Mouse (Mus musculus) limb, embryonic 12.5 days (tissue): ENCODE measurements at regions not wholly inside any gene's neighbourhood (a gene's known extent, or its start where the extent isn't known, plus 50 kb on each side); places are given as distances from the start of the nearest gene placed in this dataset.

ENCODE experiments used
- ATAC-seq: fragments of 200-750 bp; cut with Nextera tagmentation; 2 replicates; pipeline ENCODE4 v1.8.0; 2017; ENCODE audit warnings: low read depth, moderate TSS enrichment; ENCODE audit not compliant: insufficient number of reproducible peaks, insufficient read depth, low FRiP score, low TSS enrichment
- H3K27ac ChIP-seq: fragments of 300-500 bp; sonication (generic); 2 replicates; pipeline ENCODE4 v1.5.1; 2016; ENCODE audit warnings: mild to moderate bottlenecking, moderate library complexity
- H3K27me3 ChIP-seq: fragments of 300-500 bp; sonication (generic); 2 replicates; pipeline ENCODE4 v1.6.1; 2016; ENCODE audit warnings: mild to moderate bottlenecking, moderate library complexity
- H3K36me3 ChIP-seq: fragments of 300-500 bp; sonication (generic); 2 replicates; pipeline ENCODE4 v1.6.1; 2016; ENCODE audit warnings: mild to moderate bottlenecking, moderate library complexity
- H3K4me1 ChIP-seq: fragments of 300-500 bp; sonication (generic); replicated peaks from 2 replicates; pipeline ENCODE4 v1.6.1; 2016
- H3K4me2 ChIP-seq: fragments of 300-500 bp; sonication (generic); 2 replicates; pipeline ENCODE4 v1.6.1; 2016; ENCODE audit warnings: mild to moderate bottlenecking, moderate library complexity
- H3K4me3 ChIP-seq: fragments of 300-500 bp; sonication (generic); replicated peaks from 2 replicates; pipeline ENCODE4 v1.5.1; 2016; ENCODE audit warnings: mild to moderate bottlenecking
- H3K9ac ChIP-seq: fragments of 300-500 bp; sonication (generic); replicated peaks from 2 replicates; pipeline ENCODE4 v1.6.1; 2016; ENCODE audit warnings: mild to moderate bottlenecking, moderate library complexity
- H3K9me3 ChIP-seq: fragments of 300-500 bp; sonication (generic); 2 replicates; pipeline ENCODE4 v1.6.1; 2016; ENCODE audit warnings: mild to moderate bottlenecking, moderate library complexity
- WGBS: fragments of 180-500 bp; shearing (Covaris S2); methylation state at CpG from one replicate; pipeline ENCODE4 v1.1.7; 2016; 5-methylcytosine and 5-hydroxymethylcytosine counted together

DNA sequence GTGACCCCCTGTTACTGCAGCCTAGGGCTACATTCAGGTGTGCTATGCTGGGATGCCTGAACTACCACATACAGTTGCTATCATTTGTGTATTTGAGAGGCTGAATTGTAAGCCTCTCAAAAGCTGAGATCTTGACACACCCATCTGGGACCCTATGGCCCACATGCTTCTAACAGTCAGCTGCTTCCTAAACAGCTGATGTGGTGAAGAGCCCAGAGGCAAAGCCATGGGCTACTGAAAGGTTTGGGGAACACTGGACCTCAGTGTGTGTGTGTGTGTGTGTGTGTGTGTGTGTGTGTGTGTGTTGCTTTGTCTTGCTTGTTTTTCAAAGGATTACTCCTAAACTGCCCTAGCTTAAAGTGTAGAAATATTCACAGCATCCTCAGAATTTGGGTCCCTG, 75.0 kb downstream of the Lbh start:
- no peak for ATAC-seq
- H3K4me3 ChIP-seq: no peak overlapping the region

DNA sequence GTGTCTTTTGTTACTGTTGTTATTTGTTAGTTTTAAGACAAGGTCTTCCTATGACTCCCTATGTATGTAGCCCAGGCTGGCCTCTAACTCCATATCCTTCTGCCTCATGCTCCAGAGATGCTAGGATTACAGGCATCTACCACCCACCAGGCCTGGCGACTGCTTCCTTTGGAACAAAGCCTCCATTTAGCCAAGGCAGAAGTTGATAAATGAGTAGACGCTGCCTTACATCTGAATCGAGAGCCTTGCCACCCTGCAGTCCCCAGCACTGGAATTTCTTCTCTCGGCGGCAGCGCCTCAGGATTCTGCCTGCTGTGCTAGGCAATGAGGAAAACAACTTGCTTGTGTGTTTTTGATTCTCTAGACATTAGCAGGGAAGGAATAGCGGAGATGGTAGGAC, 75.5 kb downstream of the Lbh start:
- H3K9ac ChIP-seq: no peak overlapping the region
- H3K36me3 ChIP-seq: no peaks in the 10 kb centered on the region
- no peak overlapping the region for H3K4me2 ChIP-seq
- H3K4me3 ChIP-seq: no peak overlapping the region
- H3K27me3 ChIP-seq: no peaks in the 10 kb centered on the region
- H3K27ac ChIP-seq: no peak overlapping the region
- ATAC-seq: no peak
- WGBS: 49% methylated on average over 7 of the region's 7 CpGs
- H3K4me1 ChIP-seq: peaks cover 14% of the 10 kb centered on the region
- no peaks in the 10 kb centered on the region for H3K9me3 ChIP-seq

More for the DNA sequence above, 75.0 kb downstream of the Lbh start:
- H3K36me3 ChIP-seq: no peaks in the 10 kb centered on the region
- H3K4me2 ChIP-seq: no peak overlapping the region
- no peak overlapping the region for H3K27ac ChIP-seq
- H3K9me3 ChIP-seq: no peaks in the 10 kb centered on the region
- H3K9ac ChIP-seq: no peak overlapping the region
- peaks cover 14% of the 10 kb centered on the region for H3K4me1 ChIP-seq
- H3K27me3 ChIP-seq: no peaks in the 10 kb centered on the region

DNA sequence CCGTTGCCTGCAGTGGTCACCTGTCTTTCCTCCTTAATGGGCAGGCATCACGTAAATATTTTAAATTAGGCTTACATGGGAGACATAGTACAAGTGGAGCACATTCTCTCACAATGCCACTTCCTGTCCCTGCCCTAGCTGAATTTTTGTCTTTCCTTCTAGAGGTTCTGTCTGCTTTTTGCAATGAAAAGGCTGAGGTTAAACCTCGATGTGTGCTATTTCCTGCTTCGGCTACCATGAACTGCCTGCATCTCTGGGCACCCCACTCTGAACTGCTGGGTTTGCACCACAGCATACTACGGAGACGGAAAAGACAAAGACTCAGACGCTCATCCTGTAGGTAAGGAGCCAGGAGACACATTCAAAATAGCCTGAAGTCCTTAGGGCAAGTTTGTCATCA, 78.4 kb downstream of the Lbh start:
- Histone ChIP-seq H3K9me3 (no peaks in the 10 kb centered on the region), H3K36me3 (no peaks in the 10 kb centered on the region), H3K4me2 (no peak overlapping the region), H3K27ac (no peak overlapping the region), H3K9ac (no peak overlapping the region), H3K4me3 (no peak overlapping the region), H3K27me3 (no peaks in the 10 kb centered on the region), H3K4me1 (peaks cover 14% of the 10 kb centered on the region)
- 62% methylated on average over 7 of the region's 7 CpGs for WGBS
- ATAC-seq: no peak

DNA sequence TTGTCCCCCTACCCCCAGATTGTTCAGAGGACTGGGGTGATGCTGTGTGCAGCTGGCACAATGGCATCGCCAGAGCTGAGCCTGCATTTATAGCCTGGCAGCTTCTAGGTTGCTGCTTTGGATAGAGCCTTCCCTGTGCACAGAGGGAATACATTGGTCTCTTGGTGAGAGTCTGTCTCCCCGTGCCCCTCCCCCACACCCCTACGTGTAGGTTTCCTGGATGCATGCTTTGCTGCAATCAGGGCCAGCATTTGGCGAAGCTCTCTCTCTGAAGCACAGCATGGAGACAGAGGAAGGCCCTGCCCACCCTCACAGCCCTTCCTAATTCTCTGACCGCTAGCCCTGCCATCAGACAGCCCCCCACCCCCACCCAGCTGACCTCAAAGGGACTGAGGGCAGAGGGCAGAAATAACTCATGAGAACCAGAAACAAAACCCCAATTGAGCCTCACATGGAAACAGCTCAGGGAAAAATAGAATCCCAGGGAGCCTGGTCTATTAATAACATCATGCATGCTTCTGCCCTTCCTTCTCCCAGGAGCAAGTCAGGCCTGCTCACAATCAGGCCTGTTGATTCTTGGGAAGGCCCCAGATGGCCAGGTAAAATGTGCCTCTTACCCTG, 79.3 kb downstream of the Lbh start:
- Histone ChIP-seq H3K4me2 (no peak overlapping the region), H3K9ac (no peak overlapping the region), H3K27ac (peak overlapping the region; percentile 35; the same call in 1 of the 2 replicates), H3K36me3 (no peaks in the 10 kb centered on the region), H3K9me3 (no peaks in the 10 kb centered on the region), H3K4me3 (no peak overlapping the region), H3K27me3 (no peaks in the 10 kb centered on the region), H3K4me1 (peaks cover 14% of the 10 kb centered on the region)
- ATAC-seq: no peak
- 7% methylated on average over 5 of the region's 5 CpGs for WGBS

DNA sequence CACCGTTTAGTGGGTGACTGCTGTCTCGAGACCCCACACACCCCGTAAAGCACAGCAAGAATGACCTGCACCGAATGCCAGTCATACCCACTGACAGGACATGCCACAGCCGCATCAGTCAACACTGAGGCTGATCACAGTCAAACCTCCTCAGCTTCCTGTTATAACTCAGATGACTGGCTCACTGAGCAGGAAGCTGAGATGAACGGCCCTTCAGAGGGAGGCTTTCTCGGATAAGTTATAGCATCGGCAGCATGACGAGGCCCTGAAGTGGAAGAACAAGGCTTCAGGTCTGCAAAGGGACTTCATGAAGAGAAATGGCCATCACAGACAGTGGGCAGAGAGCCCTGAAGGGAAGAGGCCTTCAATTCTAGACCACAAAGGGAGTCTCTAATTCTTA, 87.0 kb downstream of the Lbh start:
- H3K9me3 ChIP-seq: no peaks in the 10 kb centered on the region
- no peak overlapping the region for H3K4me3 ChIP-seq
- H3K36me3 ChIP-seq: no peaks in the 10 kb centered on the region
- 75% methylated on average over 9 of the region's 9 CpGs for WGBS
- H3K9ac ChIP-seq: no peak overlapping the region
- H3K4me1 ChIP-seq: no peaks in the 10 kb centered on the region
- no peak overlapping the region for H3K27ac ChIP-seq
- H3K27me3 ChIP-seq: no peaks in the 10 kb centered on the region
- H3K4me2 ChIP-seq: no peak overlapping the region
- ATAC-seq: no peak

DNA sequence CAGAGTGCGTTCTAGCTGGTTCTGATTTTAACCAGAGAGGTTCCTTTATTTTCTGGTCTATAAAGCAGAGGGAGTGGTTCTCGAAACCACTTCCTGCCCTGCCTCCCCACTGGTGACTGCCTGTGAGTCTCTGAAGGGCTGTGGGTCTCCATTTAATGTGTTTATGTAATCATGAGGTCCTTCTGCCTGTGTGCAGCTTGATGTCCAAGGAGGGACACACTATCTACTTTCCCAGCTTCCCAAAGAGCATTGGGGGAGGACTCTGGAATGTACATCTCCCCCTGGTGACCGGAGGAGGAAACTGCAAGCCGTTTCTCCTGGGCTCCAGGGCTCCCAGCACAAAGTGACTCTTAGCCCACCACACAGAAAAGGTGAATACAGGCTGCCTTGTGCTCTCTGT, 90.8 kb downstream of the Lbh start:
- no peaks in the 10 kb centered on the region for H3K36me3 ChIP-seq
- H3K27ac ChIP-seq: no peak overlapping the region
- ATAC-seq: no peak
- H3K27me3 ChIP-seq: no peaks in the 10 kb centered on the region
- H3K4me1 ChIP-seq: peaks cover 18% of the 10 kb centered on the region; the same call in 1 of the 2 replicates
- H3K4me3 ChIP-seq: no peak overlapping the region
- no peak overlapping the region for H3K4me2 ChIP-seq
- WGBS: 54% methylated on average over 4 of the region's 4 CpGs
- H3K9ac ChIP-seq: no peak overlapping the region
- no peaks in the 10 kb centered on the region for H3K9me3 ChIP-seq

DNA sequence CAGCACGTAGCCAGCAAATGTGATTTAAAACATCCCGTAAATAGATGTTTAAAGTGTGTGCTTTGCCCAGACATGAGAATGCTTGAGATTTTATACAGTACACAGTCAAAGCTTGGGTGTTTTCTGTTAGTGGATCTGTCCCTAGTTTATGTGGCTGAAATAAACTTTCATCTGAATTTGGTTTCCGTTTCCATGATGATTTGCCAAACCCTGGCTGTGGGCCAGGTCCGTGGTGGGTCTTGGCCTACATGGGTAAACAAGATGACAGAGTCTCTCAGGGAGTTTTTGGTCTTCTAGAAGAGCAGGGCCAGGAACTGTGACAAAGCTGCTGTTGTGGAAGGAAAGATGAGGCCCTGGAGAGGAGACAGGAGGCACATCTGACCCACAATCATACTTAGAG, 91.9 kb downstream of the Lbh start:
- H3K4me1 ChIP-seq: peaks cover 18% of the 10 kb centered on the region; the same call in 1 of the 2 replicates
- no peak overlapping the region for H3K27ac ChIP-seq
- H3K9me3 ChIP-seq: no peaks in the 10 kb centered on the region
- H3K4me2 ChIP-seq: no peak overlapping the region
- H3K9ac ChIP-seq: no peak overlapping the region
- 77% methylated on average over 4 of the region's 4 CpGs for WGBS
- no peaks in the 10 kb centered on the region for H3K27me3 ChIP-seq
- no peak for ATAC-seq
- H3K4me3 ChIP-seq: no peak overlapping the region
- no peaks in the 10 kb centered on the region for H3K36me3 ChIP-seq

DNA sequence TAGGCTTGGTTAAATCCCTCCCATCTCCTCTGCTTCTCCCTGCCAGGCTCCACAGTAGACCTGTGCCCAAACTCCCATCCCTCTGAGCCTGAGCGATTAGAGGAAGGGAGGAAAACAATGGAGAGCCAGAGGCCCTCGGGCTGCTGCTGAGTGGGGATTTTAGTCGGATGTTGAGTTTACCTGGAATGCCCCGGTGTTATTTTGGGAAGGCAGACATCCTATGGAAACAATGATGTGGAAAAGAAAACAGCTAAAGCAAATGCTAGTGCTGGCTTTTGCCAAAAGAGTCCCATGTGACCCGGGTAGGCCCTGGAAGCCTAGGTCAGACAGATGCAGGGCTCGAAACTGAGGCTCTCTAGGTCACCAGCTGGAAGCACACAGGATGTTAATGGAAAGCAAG, 94.3 kb downstream of the Lbh start:
- Histone ChIP-seq H3K9ac (no peak overlapping the region), H3K4me2 (no peak overlapping the region), H3K4me3 (no peak overlapping the region), H3K27me3 (no peaks in the 10 kb centered on the region), H3K9me3 (no peaks in the 10 kb centered on the region), H3K27ac (no peak overlapping the region; the same call in 1 of the 2 replicates), H3K36me3 (no peaks in the 10 kb centered on the region), H3K4me1 (peaks cover 18% of the 10 kb centered on the region; the same call in 1 of the 2 replicates)
- 63% methylated on average over 6 of the region's 6 CpGs for WGBS
- no peak for ATAC-seq

DNA sequence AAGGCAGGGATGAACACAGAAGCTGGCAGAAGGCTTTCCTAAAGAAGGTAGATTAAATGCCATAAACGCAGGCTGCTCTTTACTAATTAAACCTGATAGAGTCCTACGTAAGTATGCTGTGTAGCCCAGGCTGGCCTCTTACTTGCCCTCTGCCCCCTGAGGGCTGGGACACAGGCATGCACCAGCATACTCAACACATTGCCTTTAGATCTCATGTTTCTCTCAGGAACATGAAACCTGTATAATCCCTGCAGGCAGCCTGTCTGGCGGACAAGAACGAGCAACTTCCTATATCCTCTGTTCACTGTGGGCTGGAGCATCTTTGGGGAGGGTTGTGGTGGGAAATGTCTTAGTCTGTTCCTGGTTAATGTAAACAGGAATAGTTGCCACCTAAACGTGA, 94.8 kb upstream of the Lclat1 start:
- H3K27me3 ChIP-seq: no peaks in the 10 kb centered on the region
- WGBS: 31% methylated on average over 5 of the region's 5 CpGs

DNA sequence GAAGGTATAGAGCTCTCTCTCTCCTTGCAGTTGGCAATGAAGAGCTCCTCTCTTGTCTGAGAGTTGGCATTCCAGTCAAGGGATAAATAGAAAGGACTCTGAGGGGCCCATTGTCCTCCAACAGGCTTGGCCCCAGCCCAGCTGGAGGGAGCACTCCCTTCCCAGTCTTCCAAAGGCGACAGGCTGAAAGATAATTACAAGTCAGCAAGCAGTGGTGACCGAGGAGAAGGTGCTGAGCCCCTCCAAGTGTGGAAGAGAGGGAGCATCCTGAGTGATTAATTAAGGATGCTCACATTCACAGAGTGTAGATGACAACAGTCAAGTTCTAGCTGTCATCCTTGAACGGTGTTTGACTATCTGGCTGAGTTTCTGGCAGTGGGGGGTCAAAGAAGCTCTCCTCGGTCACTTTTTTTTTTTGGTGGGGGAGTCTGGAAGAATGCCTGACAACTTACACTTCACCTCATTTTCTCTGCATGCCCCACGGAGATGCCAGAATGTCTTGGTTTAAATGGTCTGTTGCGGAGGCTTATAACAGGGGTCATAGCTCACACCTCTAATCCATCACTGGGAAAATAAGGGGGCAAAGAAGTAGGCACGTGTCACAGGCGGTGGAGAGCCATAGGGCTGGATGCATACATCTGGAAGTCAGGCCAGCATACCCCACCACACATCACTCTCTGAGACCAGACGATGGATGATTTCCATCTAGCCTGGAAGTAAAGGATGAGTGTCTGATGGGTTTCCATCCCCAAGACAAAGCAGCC, 93.5 kb upstream of the Lclat1 start:
- Histone ChIP-seq H3K36me3 (no peaks in the 10 kb centered on the region), H3K4me3 (no peak overlapping the region), H3K9ac (no peak overlapping the region), H3K27ac (no peak overlapping the region), H3K4me2 (no peak overlapping the region), H3K9me3 (no peaks in the 10 kb centered on the region), H3K4me1 (peaks cover 18% of the 10 kb centered on the region; the same call in 1 of the 2 replicates), H3K27me3 (no peaks in the 10 kb centered on the region)
- no peak for ATAC-seq
- WGBS: 64% methylated on average over 9 of the region's 9 CpGs

More for the DNA sequence above, 94.8 kb upstream of the Lclat1 start:
- no peak overlapping the region for H3K4me3 ChIP-seq
- no peaks in the 10 kb centered on the region for H3K9me3 ChIP-seq
- no peak for ATAC-seq
- H3K27ac ChIP-seq: no peak overlapping the region
- no peak overlapping the region for H3K9ac ChIP-seq
- H3K4me2 ChIP-seq: no peak overlapping the region
- peaks cover 18% of the 10 kb centered on the region; the same call in 1 of the 2 replicates for H3K4me1 ChIP-seq
- no peaks in the 10 kb centered on the region for H3K36me3 ChIP-seq

DNA sequence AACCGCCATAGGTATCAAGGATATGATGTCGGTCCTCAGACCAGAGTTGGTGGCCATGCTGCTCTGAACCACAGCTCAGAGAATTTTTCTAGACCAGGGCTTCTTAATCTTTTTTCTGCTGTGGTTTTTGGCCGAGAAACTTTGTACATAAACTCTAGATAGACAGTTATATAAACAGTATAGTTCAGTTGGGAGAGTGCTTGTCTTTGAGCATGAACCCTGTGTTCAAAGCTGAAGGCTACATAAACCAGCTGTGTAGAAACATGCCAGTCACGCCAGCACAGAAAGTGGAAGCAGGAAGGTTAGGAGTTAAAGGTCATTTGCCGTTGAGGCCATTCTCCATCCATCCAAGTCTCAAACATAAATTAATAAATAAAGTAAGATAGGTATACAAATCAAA, 90.6 kb upstream of the Lclat1 start:
- Histone ChIP-seq H3K4me3 (no peak overlapping the region), H3K27me3 (no peaks in the 10 kb centered on the region), H3K4me1 (peaks cover 15% of the 10 kb centered on the region; the same call in 1 of the 2 replicates), H3K9me3 (no peaks in the 10 kb centered on the region), H3K27ac (no peak overlapping the region), H3K4me2 (no peak overlapping the region), H3K36me3 (no peaks in the 10 kb centered on the region), H3K9ac (no peak overlapping the region)
- no peak for ATAC-seq
- WGBS: 84% methylated on average over 5 of the region's 5 CpGs
